Mouse (Mus musculus): ENCODE data around the gene Adamtsl1. TPM values are rescaled to one million over a fixed set of nuclear protein-coding genes. Genes with fewer than 3 reads are reported as not detected.

Gene Adamtsl1
- polyA plus RNA-seq, 1 experiment from 2014 or later, result 14.2 TPM

DNA sequence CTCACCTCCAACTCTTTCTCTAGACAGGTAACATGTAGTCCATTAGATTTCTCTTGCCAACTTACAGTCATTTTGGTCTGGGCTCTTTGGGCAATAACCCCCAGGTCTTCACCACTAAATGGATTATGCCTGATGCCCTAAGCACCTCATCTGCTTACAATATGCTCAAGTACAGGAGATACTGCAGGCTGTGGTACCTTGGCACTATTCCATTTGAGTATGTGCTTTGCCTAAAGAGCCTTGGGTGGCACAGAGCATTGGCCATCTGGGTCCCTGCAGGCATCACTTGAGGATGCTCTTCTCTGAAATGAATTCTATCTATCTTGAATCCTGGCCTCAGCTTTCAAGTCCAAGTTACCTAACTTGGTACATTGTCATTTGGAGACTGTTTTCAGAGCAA, 330.4 kb downstream of the Adamtsl1 start:
- H3K27ac ChIP-seq (ENCODE audit: low read depth), result no peak overlapping the region
- ATAC-seq (ENCODE audit: insufficient read depth) (no peak), DNase-seq (no peak)
- H3K9ac ChIP-seq, result no peak overlapping the region
- no peaks in the 10 kb centered on the region for H3K36me3 ChIP-seq (ENCODE audit: insufficient read depth)
- no peak for TF ChIP-seq CTCF (IDR thresholded peaks at IDR 0.05; ENCODE audit: low read depth)
- H3K4me2 ChIP-seq, result no peak overlapping the region
- H3K4me1 ChIP-seq (ENCODE audit: insufficient read depth), result no peaks in the 10 kb centered on the region
- no peak overlapping the region for H3K4me3 ChIP-seq (ENCODE audit: low read depth, low read length)
- no peaks in the 10 kb centered on the region for H3K27me3 ChIP-seq (ENCODE audit: insufficient read depth, low read length)
- no peaks in the 10 kb centered on the region for H3K9me3 ChIP-seq (ENCODE audit: low read depth, low read length)

DNA sequence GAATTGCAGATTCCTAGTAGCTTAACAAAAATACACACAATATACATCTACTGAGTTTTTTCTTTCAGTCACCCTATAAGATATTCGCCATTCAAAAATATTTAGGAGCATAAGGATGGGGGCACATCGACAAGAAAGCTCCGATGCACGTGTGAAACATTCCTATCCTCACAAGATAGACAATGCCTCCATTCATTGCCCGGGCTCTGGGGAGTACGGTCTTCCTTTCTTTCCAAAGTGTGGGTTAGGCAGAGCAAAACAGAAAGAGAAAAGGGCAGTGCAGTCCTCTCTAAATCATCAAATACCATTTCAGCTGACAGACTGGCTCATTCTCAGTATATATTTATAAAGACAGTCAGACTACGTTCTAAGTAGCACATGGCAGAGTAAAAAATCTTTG, 332.0 kb downstream of the Adamtsl1 start:
- ATAC-seq (ENCODE audit: insufficient read depth) (no peak), DNase-seq (no peak)
- no peaks in the 10 kb centered on the region for H3K36me3 ChIP-seq (ENCODE audit: insufficient read depth)
- WGBS, result 45% methylated on average over 7 of the region's 7 CpGs
- H3K27me3 ChIP-seq (ENCODE audit: insufficient read depth, low read length), result no peaks in the 10 kb centered on the region
- H3K9me3 ChIP-seq (ENCODE audit: low read depth, low read length), result no peaks in the 10 kb centered on the region
- H3K4me2 ChIP-seq, result no peak overlapping the region
- H3K4me3 ChIP-seq (ENCODE audit: low read depth, low read length), result no peak overlapping the region
- H3K4me1 ChIP-seq (ENCODE audit: insufficient read depth), result no peaks in the 10 kb centered on the region
- no peak overlapping the region for H3K9ac ChIP-seq
- no peak for TF ChIP-seq CTCF (IDR thresholded peaks at IDR 0.05; ENCODE audit: low read depth)
- H3K27ac ChIP-seq (ENCODE audit: low read depth), result no peak overlapping the region

DNA sequence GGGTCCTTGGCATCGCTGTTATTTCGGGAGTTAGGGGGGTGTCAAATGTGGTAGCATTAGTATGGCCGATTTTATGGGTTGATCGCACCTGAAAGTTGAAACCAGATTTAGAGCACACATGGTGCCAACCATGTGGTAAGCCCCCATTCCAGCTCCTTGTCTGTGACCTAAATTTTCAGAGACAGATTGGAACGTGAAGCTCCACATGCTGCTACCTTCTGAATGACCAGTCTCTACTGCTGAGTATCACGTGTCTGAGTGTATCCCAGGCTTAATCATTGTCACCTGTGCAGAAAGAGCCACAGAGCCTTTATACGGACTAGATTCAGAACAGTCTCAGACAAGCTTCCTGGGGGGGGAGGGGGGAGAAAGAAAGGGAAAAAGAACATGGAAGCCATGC, 339.4 kb downstream of the Adamtsl1 start:
- WGBS, result 81% methylated on average over 7 of the region's 7 CpGs
- Histone ChIP-seq H3K36me3 (ENCODE audit: insufficient read depth) (no peaks in the 10 kb centered on the region), H3K4me3 (ENCODE audit: low read depth, low read length) (no peak overlapping the region), H3K4me2 (no peak overlapping the region), H3K9ac (no peak overlapping the region), H3K4me1 (ENCODE audit: insufficient read depth) (no peaks in the 10 kb centered on the region), H3K27ac (ENCODE audit: low read depth) (no peak overlapping the region), H3K27me3 (ENCODE audit: insufficient read depth, low read length) (no peaks in the 10 kb centered on the region), H3K9me3 (ENCODE audit: low read depth, low read length) (no peaks in the 10 kb centered on the region)
- ATAC-seq (ENCODE audit: insufficient read depth) (no peak), DNase-seq (no peak)
- TF ChIP-seq CTCF (IDR thresholded peaks at IDR 0.05; ENCODE audit: low read depth), result no peak

DNA sequence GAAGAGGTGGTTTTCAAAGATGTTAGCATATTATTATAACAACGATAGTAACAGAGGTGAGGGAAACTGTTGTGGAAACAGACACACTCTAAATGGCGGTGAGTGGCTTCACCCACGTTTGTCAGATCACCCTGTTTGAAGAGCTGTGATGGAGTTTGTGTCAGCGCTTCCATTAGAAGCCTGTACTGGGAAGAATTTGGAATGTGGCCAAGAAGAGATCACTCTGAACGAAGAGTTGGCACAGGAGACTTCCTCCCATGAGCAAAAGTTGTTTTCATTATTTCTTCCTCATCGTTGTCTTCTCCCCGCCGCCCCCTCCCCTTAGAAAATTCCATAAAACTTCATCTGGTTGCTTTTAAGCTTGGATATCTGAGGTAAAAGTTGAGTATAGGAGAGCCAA, 340.5 kb downstream of the Adamtsl1 start:
- WGBS, result 30% methylated on average over 8 of the region's 8 CpGs
- no peaks in the 10 kb centered on the region for H3K4me1 ChIP-seq (ENCODE audit: insufficient read depth)
- H3K9me3 ChIP-seq (ENCODE audit: low read depth, low read length), result no peaks in the 10 kb centered on the region
- H3K27me3 ChIP-seq (ENCODE audit: insufficient read depth, low read length), result no peaks in the 10 kb centered on the region
- H3K4me3 ChIP-seq (ENCODE audit: low read depth, low read length), result no peak overlapping the region
- peak; percentile 89 for DNase-seq
- H3K27ac ChIP-seq (ENCODE audit: low read depth), result no peak overlapping the region
- no peak for TF ChIP-seq CTCF (IDR thresholded peaks at IDR 0.05; ENCODE audit: low read depth)
- peak; percentile 56; the same call in 1 of the 2 replicates for ATAC-seq (ENCODE audit: insufficient read depth)
- H3K4me2 ChIP-seq, result peak overlapping the region; percentile 7; the same call in 1 of the 2 replicates
- no peak overlapping the region for H3K9ac ChIP-seq
- H3K36me3 ChIP-seq (ENCODE audit: insufficient read depth), result no peaks in the 10 kb centered on the region

DNA sequence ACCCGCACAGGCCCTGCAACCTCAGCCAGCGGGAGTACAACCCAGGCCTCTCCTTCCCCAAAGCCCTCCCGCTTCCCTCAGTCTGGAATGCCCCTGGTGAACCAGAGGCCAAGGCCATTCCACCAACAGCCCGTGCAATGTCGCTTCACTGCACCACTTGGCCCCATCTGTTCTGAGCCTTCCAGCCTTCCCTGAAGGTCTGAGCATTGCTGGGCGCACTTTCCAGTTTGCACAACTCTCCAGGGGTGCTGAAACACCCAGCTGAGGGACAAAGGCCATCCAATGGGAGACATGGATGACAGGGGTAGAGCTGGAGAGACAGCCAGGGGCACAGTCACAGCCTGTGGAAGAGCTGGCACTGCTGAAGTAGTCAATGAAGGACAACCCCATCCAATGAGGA, 365.4 kb downstream of the Adamtsl1 start:
- Histone ChIP-seq H3K9ac (no peak overlapping the region), H3K36me3 (ENCODE audit: insufficient read depth) (no peaks in the 10 kb centered on the region), H3K4me1 (ENCODE audit: insufficient read depth) (no peaks in the 10 kb centered on the region), H3K27ac (ENCODE audit: low read depth) (no peak overlapping the region), H3K27me3 (ENCODE audit: insufficient read depth, low read length) (no peaks in the 10 kb centered on the region), H3K9me3 (ENCODE audit: low read depth, low read length) (no peaks in the 10 kb centered on the region), H3K4me3 (ENCODE audit: low read depth, low read length) (no peak overlapping the region), H3K4me2 (no peak overlapping the region)
- no peak for DNase-seq
- ATAC-seq (ENCODE audit: insufficient read depth), result no peak
- TF ChIP-seq CTCF (IDR thresholded peaks at IDR 0.05; ENCODE audit: low read depth), result no peak
- 65% methylated on average over 6 of the region's 6 CpGs for WGBS

DNA sequence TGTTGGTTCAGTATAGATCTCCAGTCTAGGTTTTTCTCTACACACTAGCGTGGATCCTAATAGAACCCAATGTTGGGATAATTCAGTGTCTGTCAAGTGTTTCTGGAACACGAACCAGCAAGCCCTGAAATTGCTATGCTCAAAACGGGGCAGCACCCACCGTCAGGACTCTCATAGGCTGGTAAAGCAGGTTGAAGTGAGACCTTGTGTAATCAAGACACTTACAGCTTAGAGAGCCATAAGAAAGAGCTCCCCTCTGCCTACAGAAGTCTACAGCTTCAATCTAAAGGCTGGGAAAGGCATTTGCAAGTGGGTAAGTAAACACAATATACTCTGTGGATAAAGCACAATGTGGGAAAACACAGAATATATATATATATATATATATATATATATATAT, 367.3 kb downstream of the Adamtsl1 start:
- DNase-seq (no peak), ATAC-seq (ENCODE audit: insufficient read depth) (no peak)
- 76% methylated on average over 4 of the region's 4 CpGs for WGBS
- Histone ChIP-seq H3K27ac (ENCODE audit: low read depth) (no peak overlapping the region), H3K4me3 (ENCODE audit: low read depth, low read length) (no peak overlapping the region), H3K9ac (no peak overlapping the region), H3K27me3 (ENCODE audit: insufficient read depth, low read length) (no peaks in the 10 kb centered on the region), H3K9me3 (ENCODE audit: low read depth, low read length) (no peaks in the 10 kb centered on the region), H3K4me2 (no peak overlapping the region), H3K4me1 (ENCODE audit: insufficient read depth) (no peaks in the 10 kb centered on the region), H3K36me3 (ENCODE audit: insufficient read depth) (no peaks in the 10 kb centered on the region)
- TF ChIP-seq CTCF (IDR thresholded peaks at IDR 0.05; ENCODE audit: low read depth), result no peak

DNA sequence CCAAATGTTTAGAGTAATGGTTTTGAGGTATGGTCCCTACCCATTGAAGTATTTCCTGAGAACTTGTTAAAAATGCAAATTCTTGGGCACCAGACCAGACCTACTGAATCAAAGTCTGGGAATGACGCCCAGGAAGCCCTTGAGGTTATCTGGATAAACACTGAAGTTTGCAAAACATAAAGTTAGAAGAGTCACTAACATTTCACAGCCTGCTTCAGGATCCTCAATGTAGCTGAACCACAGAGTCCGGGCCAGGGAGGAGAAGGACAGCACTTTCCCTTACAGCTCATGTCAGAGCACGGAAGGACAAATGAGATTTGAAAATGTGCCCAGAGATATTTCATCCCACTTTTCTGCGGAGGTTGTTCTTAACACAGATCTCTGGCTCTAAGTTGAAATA, 370.1 kb downstream of the Adamtsl1 start:
- WGBS, result 31% methylated on average over 4 of the region's 4 CpGs
- no peak for TF ChIP-seq CTCF (IDR thresholded peaks at IDR 0.05; ENCODE audit: low read depth)
- DNase-seq (peak; percentile 72), ATAC-seq (ENCODE audit: insufficient read depth) (no peak; the same call in 1 of the 2 replicates)
- Histone ChIP-seq H3K9me3 (ENCODE audit: low read depth, low read length) (no peaks in the 10 kb centered on the region), H3K36me3 (ENCODE audit: insufficient read depth) (no peaks in the 10 kb centered on the region), H3K4me2 (no peak overlapping the region), H3K4me3 (ENCODE audit: low read depth, low read length) (no peak overlapping the region), H3K27ac (ENCODE audit: low read depth) (no peak overlapping the region), H3K4me1 (ENCODE audit: insufficient read depth) (no peaks in the 10 kb centered on the region), H3K27me3 (ENCODE audit: insufficient read depth, low read length) (no peaks in the 10 kb centered on the region), H3K9ac (no peak overlapping the region)
